Mouse (Mus musculus) G1E (cell line): ENCODE results near the gene Trim71. TPM values are rescaled to one million over a fixed set of nuclear protein-coding genes. Genes with fewer than 3 reads are reported as not detected.

ENCODE experiments used
- ATAC-seq: 2 replicates; pipeline ENCODE4 v1.8.0; 2016; ENCODE audit warnings: mild to moderate bottlenecking; ENCODE audit not compliant: insufficient number of reproducible peaks, poor library complexity, low FRiP score, severe bottlenecking; ENCODE audit errors: extremely low read depth
- DNase-seq: peaks from one replicate; pipeline ENCODE4 v3.0.0; 2012; ENCODE audit warnings: low spot score
- H3K27me3 ChIP-seq: 2 replicates; pipeline ENCODE4 v1.6.1; 2012; ENCODE audit warnings: mild to moderate bottlenecking, low read length, inconsistent platforms; ENCODE audit not compliant: insufficient read depth
- H3K36me3 ChIP-seq: replicated peaks from 2 replicates; pipeline ENCODE3; 2012; ENCODE audit warnings: mild to moderate bottlenecking, inconsistent platforms
- H3K4me1 ChIP-seq: 2 replicates; pipeline ENCODE4 v1.6.1; 2012; ENCODE audit warnings: low read depth, low read length, inconsistent platforms, mixed read lengths; ENCODE audit not compliant: insufficient read depth
- H3K4me3 ChIP-seq: 2 replicates; pipeline ENCODE4 v1.5.1; 2012; ENCODE audit warnings: low read depth, mild to moderate bottlenecking, inconsistent platforms, low read length, moderate library complexity, mixed read lengths
- H3K9me3 ChIP-seq: replicated peaks from 2 replicates; pipeline ENCODE4 v1.6.1; 2012; ENCODE audit warnings: inconsistent platforms
- CTCF ChIP-seq: IDR thresholded peaks from 2 replicates; pipeline ENCODE4 v1.5.1; 2012; ENCODE audit warnings: low read depth, low read length, inconsistent platforms, mixed read lengths
- GATA1 ChIP-seq: IDR thresholded peaks from 2 replicates; pipeline ENCODE4 v1.6.1; 2012; ENCODE audit warnings: borderline replicate concordance, low read length, inconsistent platforms, mixed read lengths
- GATA2 ChIP-seq: IDR thresholded peaks from 2 replicates; pipeline ENCODE4 v1.6.1; 2012; ENCODE audit warnings: low read depth, low read length, inconsistent platforms, borderline replicate concordance
- POLR2AphosphoS5 ChIP-seq: IDR thresholded peaks from 2 replicates; pipeline ENCODE4 v1.6.1; 2012; ENCODE audit warnings: low read depth, low read length, inconsistent platforms; ENCODE audit not compliant: insufficient replicate concordance
- TAL1 ChIP-seq: conservative IDR thresholded peaks from 2 replicates; pipeline ENCODE4 v1.6.1; 2012; ENCODE audit warnings: low read depth, low read length, inconsistent platforms, mixed read lengths
- polyA plus RNA-seq: library from polyadenylated mRNA; stranded (reverse); fragments of >175 nt; gene quantifications from 2 replicates; pipeline ENCODE4 v1.2.3, GENCODE M21; 2012
- total RNA-seq, 2 experiments: library from RNA; stranded (forward) in 1 of 2; stranded (reverse) in 1 of 2; fragments of 200-1000 nt in 1 of 2; fragments of >200 nt in 1 of 2; fragmentation: Nextera tagmentation in 1 of 2; gene quantifications; 2 replicates each; pipeline ENCODE4 v1.2.3; 2014 to 2017

Gene Trim71
- total and polyA plus RNA-seq, 3 experiments: 0.11 TPM; not detected in 2

- DNase-seq (no peak), ATAC-seq (no peak)
- no peak for TF ChIP-seq CTCF
- no peaks in the 10 kb centered on the region; the same call in 1 of the 2 replicates for H3K4me1 ChIP-seq
- no peaks in the 10 kb centered on the region for H3K36me3 ChIP-seq
- H3K27me3 ChIP-seq: peaks cover 11% of the 10 kb centered on the region
- no peak overlapping the region for H3K4me3 ChIP-seq
- no peaks in the 10 kb centered on the region for H3K9me3 ChIP-seq
Observed at GRCm38 (mm10) chr9:114484771-114485170, 79.4 kb downstream of the Trim71 start.

GRCm38 (mm10) chr9:114480940-114481339, 83.2 kb downstream of the Trim71 start:
- Histone ChIP-seq H3K9me3 (no peaks in the 10 kb centered on the region), H3K4me3 (no peak overlapping the region), H3K4me1 (no peaks in the 10 kb centered on the region), H3K36me3 (no peaks in the 10 kb centered on the region), H3K27me3 (peaks cover 8% of the 10 kb centered on the region)
- TF ChIP-seq GATA1 (no peak), POLR2AphosphoS5 (no peak), CTCF (no peak), TAL1 (no peak), GATA2 (no peak)
- ATAC-seq (no peak), DNase-seq (no peak)

GRCm38 (mm10) chr9:114477019-114477418, 87.2 kb downstream of the Trim71 start:
- Histone ChIP-seq H3K9me3 (no peaks in the 10 kb centered on the region), H3K27me3 (no peaks in the 10 kb centered on the region), H3K4me3 (no peak overlapping the region), H3K36me3 (peaks cover 3% of the 10 kb centered on the region), H3K4me1 (no peaks in the 10 kb centered on the region)
- ATAC-seq: no peak
- DNase-seq: no peak
- TF ChIP-seq CTCF: no peak
- no peak for TF ChIP-seq GATA1
- no peak for TF ChIP-seq GATA2
- TF ChIP-seq POLR2AphosphoS5: no peak
- no peak for TF ChIP-seq TAL1

- TF ChIP-seq POLR2AphosphoS5: no peak
- TF ChIP-seq CTCF: no peak
- no peak for TF ChIP-seq GATA1
- TF ChIP-seq TAL1: no peak
- TF ChIP-seq GATA2: no peak
- DNase-seq: no peak
- ATAC-seq: no peak
- Histone ChIP-seq H3K4me3 (no peak overlapping the region), H3K36me3 (peaks cover 8% of the 10 kb centered on the region), H3K4me1 (no peaks in the 10 kb centered on the region), H3K9me3 (no peaks in the 10 kb centered on the region), H3K27me3 (no peaks in the 10 kb centered on the region)
Observed at GRCm38 (mm10) chr9:114471892-114472291, 92.3 kb downstream of the Trim71 start.

- H3K27me3 ChIP-seq: no peaks in the 10 kb centered on the region
- DNase-seq: no peak
- H3K9me3 ChIP-seq: no peaks in the 10 kb centered on the region
- ATAC-seq: no peak
- TF ChIP-seq POLR2AphosphoS5 (no peak), CTCF (no peak), TAL1 (no peak), GATA2 (no peak), GATA1 (no peak)
- no peaks in the 10 kb centered on the region for H3K4me1 ChIP-seq
- peaks cover 29% of the 10 kb centered on the region for H3K36me3 ChIP-seq
- no peak overlapping the region for H3K4me3 ChIP-seq
Observed at GRCm38 (mm10) chr9:114468701-114469100, 95.5 kb downstream of the Trim71 start.

- no peak for ATAC-seq
- no peak overlapping the region for H3K4me3 ChIP-seq
- no peak for DNase-seq
Observed at GRCm38 (mm10) chr9:114468217-114468616, 96.0 kb downstream of the Trim71 start.

GRCm38 (mm10) chr9:114466871-114467270, 97.3 kb downstream of the Trim71 start:
- TF ChIP-seq CTCF (no peak), TAL1 (no peak), POLR2AphosphoS5 (no peak), GATA2 (no peak), GATA1 (no peak)
- Histone ChIP-seq H3K9me3 (no peaks in the 10 kb centered on the region), H3K4me3 (no peak overlapping the region), H3K36me3 (peaks cover 26% of the 10 kb centered on the region), H3K4me1 (no peaks in the 10 kb centered on the region), H3K27me3 (no peaks in the 10 kb centered on the region)
- ATAC-seq (no peak), DNase-seq (no peak)

More at GRCm38 (mm10) chr9:114468217-114468616, 96.0 kb downstream of the Trim71 start:
- Histone ChIP-seq H3K27me3 (no peaks in the 10 kb centered on the region), H3K9me3 (no peaks in the 10 kb centered on the region), H3K36me3 (peaks cover 28% of the 10 kb centered on the region), H3K4me1 (no peaks in the 10 kb centered on the region)
- TF ChIP-seq GATA2: no peak
- TF ChIP-seq GATA1: no peak
- no peak for TF ChIP-seq POLR2AphosphoS5
- no peak for TF ChIP-seq CTCF
- TF ChIP-seq TAL1: no peak
